Mouse (Mus musculus) liver, embryonic 14.5 days (tissue): ENCODE measurements at regions not wholly inside any gene's neighbourhood (a gene's known extent, or its start where the extent isn't known, plus 50 kb on each side); places are given as distances from the start of the nearest gene placed in this dataset.

Source experiments
- CTCF ChIP-seq: IDR thresholded peaks from 2 replicates; pipeline ENCODE4 v1.5.1; 2016; ENCODE audit warnings: antibody characterized with exemption, low read depth, control low read depth
- EP300 ChIP-seq: IDR thresholded peaks from 2 replicates; pipeline ENCODE4 v1.6.1; 2016; ENCODE audit warnings: antibody characterized with exemption, low read depth

DNA sequence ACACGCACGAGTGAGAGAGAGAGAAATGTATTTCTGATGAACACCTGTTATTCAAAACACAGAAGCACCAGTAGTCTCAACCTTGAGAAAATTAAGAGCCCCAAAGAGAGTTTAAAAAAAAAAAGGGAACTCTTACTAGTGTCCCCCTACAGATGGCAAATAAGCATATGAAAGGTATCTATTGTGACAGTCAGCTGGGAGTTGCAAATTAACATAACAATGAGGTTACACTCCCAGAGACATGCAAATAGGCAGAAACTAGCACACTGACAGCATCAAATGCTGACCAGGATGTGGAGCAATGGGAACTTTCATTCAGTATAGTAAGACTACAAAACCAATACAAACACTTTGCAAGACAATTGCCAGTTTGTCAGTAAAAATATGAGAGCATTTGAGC, 619.1 kb upstream of the Zeb2 start:
- TF ChIP-seq CTCF (no peak), EP300 (no peak)
